Mouse (Mus musculus) ovary, postnatal 14 days (tissue): ENCODE results near the gene Ormdl3.

Experiments used
- DNase-seq: peaks from one replicate; pipeline ENCODE4 v3.0.0; 2022; ENCODE audit warnings: low spot score

The Ormdl3 gene

GRCm38 (mm10) chr11:98550975-98551828, 36.0 kb downstream of the Ormdl3 start, which contains the start of gene Zpbp2:
TSS of gene Zpbp2 (plus strand) at chr11:98551097.
- DNase-seq = peak; percentile 76

DNA sequence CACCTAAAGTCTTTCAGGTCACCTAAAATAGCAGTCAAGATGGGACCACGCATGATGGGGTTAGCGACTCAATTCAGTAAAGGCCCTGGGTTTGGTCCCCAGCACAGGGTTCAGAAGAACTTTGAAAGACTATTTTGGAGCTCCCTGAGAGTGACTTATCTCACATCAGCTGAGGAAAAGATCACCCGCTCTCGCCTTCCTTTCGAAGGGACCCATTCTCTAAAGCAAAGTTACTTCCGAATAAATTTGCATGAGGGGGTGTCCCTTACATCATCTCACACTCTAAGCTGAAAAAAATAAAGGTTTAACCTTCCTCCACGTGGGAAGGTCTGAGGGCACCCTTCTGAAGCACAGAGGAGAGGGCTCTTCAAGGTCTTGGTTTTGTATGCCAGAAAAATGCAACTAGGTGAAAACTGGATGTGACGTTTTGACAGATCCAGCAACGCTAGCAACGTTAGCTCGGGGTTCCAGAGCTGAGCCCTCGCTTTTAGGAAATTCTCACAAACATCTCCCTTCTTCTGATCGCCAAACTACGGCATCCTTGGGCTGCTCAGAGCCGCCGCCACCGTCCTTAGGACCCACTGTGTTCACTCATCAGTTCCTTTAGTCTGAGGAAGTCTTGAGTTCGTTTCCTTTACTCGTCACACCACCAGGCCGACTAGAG, 36.7 kb downstream of the Ormdl3 start:
- DNase-seq = no peak

DNA sequence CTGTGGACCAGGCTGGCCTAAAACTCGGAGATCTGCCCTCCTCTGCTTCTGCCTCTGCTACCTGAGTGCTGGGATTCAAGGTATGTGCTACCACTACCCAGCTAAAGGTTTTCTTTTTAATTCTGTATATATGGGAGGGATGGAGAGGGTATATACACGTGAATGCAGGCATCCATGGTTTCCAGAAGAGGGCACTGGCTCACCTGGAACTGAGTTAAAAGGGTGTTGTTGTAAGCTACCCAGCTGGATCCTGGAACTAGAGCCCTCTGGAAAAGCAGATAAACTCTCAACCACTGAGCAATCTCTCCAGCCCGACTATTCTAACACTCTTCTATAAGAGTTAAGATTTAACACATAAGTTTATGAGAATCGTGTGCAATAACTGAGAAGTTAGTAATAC, 37.8 kb downstream of the Ormdl3 start:
- no peak for DNase-seq

DNA sequence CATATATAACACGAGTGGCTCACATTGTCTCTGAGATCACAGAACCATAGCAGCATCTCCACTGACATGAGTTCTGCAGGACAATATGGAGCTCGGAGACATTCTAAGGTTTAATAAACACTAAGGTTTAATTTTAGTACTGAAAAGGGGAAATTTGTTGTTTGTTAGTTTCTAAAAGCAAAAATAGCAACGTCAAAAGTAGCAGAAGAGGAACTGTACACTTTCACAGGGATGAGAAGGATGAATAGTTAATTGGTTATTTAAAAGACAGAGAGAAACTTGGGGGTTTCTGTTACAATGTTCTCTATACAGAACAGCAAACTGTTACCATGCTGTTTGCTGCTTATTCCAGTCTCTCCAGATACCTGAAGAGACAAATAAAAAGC, 39.9 kb downstream of the Ormdl3 start:
- DNase-seq = no peak

DNA sequence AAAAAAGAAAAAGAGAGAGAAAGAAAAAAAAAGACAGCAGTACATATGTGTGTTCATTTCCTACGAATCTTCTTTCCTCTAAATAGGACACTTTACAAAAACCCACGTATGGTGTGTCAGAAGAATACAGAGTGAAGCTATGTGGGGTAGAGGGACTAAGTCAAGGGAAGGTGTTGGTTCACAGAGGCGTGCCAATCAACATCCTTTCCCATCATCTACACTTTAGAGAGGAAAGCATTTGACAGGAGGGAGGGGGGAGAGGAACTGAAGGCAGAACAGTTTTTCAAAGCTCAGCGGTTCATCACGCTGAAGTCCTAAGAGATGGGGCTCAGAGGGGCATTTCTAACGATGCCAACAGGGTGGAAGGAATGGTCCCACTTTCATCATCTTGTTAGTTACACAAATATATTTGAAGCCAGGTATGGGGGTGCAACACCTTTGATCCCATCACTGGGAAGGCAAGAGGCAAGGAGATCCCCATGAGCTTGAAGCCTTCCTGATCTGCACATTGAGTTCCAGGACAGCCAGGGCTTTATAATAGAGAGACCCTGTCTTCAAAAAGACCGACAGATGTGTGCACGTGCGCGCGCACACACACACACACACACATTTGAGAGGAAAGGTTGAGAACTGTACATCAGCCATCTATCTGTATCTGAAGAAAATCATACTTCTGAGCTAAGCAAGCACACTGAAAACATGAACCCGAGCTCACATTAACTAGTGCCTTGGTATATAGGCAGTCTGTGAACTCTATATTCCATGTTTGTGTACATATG, 40.5 kb downstream of the Ormdl3 start:
- no peak for DNase-seq

- peak; percentile 17 for DNase-seq
Observed at GRCm38 (mm10) chr11:98545711-98546231, 41.4 kb downstream of the Ormdl3 start, which contains the start of gene Ikzf3. TSS of gene Ikzf3 (minus strand) at chr11:98546031.

- no peak for DNase-seq
Observed at GRCm38 (mm10) chr11:98544890-98545677, 42.1 kb downstream of the Ormdl3 start.

DNA sequence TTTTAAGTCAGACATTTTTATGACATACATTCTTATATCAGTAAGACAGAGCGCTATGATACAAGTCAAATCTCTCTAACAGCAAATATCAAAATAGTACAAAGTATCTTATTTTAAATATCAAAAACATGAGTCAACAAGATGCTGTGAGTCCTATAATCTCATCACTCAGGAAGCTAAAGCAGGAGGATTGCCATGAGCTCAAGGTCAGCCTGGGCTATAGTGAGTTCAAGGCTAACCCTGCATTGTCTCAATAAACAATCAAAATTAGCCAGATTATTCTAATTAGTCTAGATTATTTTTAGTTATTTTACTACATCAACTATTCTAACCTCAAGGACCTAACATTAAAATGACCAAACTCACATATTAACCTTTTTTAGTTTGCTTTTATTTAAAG, 43.8 kb downstream of the Ormdl3 start:
- no peak for DNase-seq

- DNase-seq = no peak
Observed at GRCm38 (mm10) chr11:98542553-98542952, 44.6 kb downstream of the Ormdl3 start.

DNA sequence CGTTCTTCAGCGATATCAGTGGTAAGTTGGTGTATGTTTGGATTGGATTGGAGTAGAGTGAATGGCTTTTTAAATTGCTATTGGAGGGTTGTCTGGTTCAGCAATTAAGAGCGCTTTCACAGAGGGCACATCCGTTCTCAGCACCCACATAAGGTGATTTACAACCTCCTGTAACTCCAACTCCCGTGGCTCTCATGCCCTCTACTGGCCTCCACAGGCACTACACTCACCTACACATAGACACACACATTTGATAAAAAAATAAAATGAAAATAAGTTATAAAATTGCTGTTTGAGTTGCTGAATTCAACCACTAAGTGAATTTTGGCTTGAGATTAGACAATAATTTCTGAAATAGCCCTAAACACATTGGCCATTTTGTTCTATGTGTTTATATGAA, 46.8 kb downstream of the Ormdl3 start:
- DNase-seq = no peak

GRCm38 (mm10) chr11:98537480-98538034, 49.6 kb downstream of the Ormdl3 start:
- DNase-seq = no peak
